Mouse (Mus musculus): ENCODE measurements around the gene Sp140. TPM values are rescaled to one million over a fixed set of nuclear protein-coding genes. Genes with fewer than 3 reads are reported as not detected.
"Not testable (repeated sequence)": the region's sequence is repeated elsewhere in the genome, so short reads cannot be mapped to it uniquely, and the experiment has no call there.

Gene Sp140
- total RNA-seq (2021), result under 1 TPM; 0.43 to 0.77 TPM

- not testable (repeated sequence) for DNase-seq
Measured at GRCm38 (mm10) chr1:85600078-85600477, at the start of gene Sp140. Gene Sp140, plus strand, starts transcription at chr1:85600378.

DNA sequence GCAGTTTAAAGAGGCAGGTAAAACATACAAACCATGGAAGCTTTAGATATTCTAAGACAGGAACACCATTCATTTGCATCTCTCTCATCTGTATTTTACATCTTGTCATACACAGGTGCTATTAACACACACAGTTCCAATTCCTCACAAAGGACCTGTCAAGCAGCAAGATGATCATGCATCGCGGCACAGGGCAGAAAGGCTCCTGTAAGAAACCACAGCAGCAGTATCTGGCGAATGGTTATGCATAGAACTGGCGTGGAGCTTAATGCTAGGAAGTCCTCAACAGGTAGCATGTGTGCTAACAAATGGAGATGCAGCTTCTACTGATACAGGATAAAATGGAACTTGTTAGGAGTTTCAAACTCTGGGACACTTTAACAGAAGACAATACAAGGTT, 44.9 kb upstream of the Sp140 start:
- not testable (repeated sequence) for DNase-seq

- not testable (repeated sequence) for DNase-seq
Measured at GRCm38 (mm10) chr1:85573554-85573953, 26.6 kb upstream of the Sp140 start.

DNA sequence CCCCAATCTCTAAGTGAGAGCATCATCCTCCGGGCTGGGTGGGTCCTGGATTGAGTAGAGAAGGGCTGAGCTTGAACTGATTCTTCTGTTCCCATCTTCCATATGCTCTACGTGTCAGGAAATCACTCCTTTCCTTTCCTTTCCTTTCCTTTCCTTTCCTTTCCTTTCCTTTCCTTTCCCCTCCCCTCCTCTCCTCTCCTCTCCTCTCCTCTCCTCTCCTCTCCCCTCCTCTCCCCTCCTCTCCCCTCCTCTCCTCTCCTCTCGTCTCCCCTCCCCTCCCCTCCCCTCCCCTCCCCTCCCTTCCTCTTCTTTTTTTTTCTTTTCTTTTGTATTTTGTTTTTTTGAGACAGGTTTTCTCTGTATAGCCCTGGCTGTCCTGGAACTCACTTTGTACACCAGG, 24.8 kb upstream of the Sp140 start, which contains the start of gene G530012D18Rik:
TSS of gene G530012D18Rik (plus strand) at position 301 of the 400 bp plus-strand sequence.
- DNase-seq, result not testable (repeated sequence)

GRCm38 (mm10) chr1:85578372-85579010, 21.7 kb upstream of the Sp140 start:
- DNase-seq, result not testable (repeated sequence)

DNA sequence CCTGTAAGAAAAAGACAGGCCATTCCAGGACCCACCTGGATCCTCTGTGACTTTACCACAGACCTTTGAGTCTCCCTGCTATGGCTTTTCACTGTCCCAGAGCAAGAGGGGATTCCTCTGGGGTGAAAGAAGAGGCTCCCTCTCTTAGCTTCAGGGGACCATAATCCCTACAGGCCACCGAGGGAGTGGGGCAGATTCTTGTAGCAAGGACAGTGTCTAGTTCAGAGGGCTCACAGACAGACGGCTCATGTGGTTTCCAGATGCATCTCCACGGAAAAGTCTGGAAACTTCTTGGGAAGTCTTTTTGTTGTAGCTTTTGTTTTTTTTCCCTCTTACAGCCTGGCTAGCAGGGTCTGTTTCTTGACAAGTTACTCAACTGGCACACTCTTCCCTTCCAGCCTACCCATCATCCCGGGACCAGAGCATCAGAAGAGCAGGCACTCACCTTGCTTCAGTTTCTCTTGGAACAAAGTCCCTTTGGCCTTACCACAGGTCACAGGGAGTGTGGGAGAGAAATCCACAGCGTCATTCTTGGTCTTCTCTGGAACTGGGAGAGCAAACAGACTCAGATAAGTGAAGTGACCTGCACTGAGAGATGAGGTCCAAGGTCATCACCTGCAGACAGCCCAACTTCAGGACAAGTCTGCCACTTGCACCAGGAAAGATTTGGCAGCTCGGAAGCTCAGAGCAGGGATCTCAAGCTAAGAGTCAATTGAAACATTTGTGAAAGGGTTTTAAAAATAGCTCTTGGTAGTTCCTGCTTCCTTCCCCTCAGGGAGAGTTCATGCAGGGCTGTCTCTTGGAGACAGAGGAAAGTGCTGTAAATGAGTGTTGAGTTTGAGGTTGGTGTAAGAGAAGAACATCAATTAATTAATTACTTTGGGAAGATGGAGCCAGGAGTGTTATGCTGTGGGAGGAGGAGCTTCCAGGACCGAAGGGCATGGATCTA, 20.7 kb upstream of the Sp140 start:
- not testable (repeated sequence) for DNase-seq

- DNase-seq, result not testable (repeated sequence)
Measured at GRCm38 (mm10) chr1:85580148-85580534, 20.0 kb upstream of the Sp140 start.

- not testable (repeated sequence) for DNase-seq
Measured at GRCm38 (mm10) chr1:85580578-85580977, 19.6 kb upstream of the Sp140 start.

- not testable (repeated sequence) for DNase-seq
Measured at GRCm38 (mm10) chr1:85581518-85581917, 18.7 kb upstream of the Sp140 start.

DNA sequence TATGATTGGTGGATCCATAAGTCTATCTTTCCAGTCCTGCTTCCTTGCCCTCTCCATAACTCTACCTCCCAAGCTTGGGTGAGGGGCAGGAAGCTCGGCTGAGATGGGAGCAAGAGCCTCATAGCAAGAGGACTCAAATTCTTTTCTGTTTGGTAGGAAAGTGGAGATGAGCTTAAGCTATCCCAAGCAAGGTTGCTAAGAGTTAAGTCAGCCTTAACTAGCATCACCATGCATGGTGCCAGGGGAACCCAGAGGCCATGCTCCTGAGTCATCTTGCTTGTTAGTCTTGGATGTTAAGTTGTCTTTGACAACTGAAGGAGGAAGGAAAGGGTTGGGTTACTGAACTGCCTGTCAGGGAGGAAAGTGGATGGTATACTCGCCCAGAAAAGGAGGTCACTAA, 11.5 kb upstream of the Sp140 start:
- DNase-seq, result not testable (repeated sequence)

GRCm38 (mm10) chr1:85592526-85592925, 7.7 kb upstream of the Sp140 start:
- not testable (repeated sequence) for DNase-seq

DNA sequence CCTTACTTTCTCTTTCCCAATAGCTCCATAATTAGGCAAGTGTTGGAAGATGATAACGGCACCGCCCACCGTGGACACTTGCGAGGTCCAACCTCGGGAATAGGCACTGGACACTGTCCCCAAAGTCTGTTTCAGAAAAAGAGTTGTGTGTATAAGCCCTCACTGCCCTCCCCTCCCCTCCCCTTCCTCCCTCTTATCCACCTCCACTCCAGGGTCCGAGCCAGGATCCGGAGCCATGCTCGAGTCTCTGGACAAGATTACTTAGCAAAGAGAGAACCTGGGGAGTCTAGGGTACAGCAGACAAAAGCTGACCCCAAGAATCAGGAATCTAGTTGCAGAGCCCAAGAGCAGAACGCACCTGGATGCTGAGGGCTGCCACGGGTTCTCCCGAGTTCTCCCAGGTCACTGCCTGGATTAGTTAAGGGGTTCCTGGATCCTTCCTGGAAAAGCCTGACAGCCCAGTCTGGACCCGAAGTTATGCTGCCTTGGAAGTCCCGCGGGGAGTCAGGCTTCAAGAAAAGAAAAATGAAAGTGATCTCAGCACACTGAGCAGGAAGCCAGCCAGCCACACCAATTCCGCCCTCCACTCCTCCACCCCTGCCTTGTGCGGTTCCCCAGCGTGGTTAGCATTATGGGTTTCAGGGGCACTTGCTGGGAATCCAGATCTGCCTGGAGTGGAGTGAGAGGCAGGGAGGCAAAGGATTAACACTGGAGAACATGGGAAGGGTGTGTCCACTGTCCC, 1.7 kb upstream of the Sp140 start, which contains the start of gene Sp110:
TSS of gene Sp110 (minus strand) at position 547 of the 742 bp plus-strand sequence.
- not testable (repeated sequence) for DNase-seq

DNA sequence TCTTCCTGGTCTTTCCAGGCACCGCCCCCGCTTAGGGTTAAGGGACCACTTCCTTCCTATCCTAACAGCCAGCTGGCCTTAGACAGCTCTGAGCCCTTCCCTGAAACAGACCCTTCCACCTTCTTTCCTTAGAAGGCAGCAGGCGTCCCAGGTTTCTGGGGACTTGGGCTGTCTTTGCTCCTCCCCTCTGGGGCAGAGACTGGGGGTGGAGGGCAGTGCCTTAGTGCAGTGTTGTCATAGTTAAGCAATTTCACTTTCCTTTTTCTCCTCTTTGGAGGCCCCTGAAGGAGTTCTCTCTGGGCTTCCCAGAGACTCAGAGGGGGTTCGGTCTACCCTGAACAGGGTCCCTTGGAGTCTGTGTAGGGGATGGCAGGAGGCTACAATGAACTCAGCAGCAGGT, 616 bp downstream of the Sp140 start:
- DNase-seq, result not testable (repeated sequence)

GRCm38 (mm10) chr1:85604341-85604740, 4.2 kb downstream of the Sp140 start:
- not testable (repeated sequence) for DNase-seq

DNA sequence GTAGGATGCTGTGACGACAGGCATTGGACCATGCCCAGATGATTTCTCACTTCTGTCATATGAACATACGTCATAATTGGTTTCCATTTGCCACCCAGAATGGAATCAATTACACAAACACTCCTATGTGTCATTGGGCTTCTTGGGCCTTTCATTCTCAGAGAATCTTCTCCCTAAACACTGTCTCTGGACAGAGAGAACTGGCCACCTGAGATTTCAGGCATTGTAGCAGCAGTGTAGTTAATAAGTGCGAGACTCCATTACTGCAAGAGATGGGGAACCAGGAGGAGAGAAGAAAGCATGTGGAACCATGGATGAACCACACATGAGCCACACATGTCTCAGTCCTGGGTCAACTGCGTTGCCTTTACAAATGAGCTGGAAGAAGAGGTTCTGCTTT, 8.2 kb downstream of the Sp140 start:
- not testable (repeated sequence) for DNase-seq

DNA sequence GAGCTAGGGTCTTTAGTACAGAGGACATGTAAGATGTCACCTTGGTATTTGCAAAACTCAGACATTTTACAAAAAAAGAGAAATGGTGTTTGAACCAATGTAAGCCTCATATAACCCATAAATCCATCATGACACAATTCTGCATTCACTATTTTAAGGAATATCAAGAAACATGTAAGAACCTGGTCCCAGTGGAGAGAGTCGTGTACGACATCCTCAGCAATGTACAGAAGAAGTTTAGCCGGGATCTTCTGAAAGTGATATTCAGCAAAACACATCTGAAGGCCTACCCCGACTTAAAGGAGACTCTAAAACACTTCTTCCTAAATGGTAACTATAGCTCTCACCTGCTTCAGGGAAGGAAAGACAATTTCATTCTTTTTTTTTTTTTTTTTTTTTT, 10.4 kb downstream of the Sp140 start:
- not testable (repeated sequence) for DNase-seq

GRCm38 (mm10) chr1:85615096-85615495, 14.9 kb downstream of the Sp140 start:
- not testable (repeated sequence) for DNase-seq

DNA sequence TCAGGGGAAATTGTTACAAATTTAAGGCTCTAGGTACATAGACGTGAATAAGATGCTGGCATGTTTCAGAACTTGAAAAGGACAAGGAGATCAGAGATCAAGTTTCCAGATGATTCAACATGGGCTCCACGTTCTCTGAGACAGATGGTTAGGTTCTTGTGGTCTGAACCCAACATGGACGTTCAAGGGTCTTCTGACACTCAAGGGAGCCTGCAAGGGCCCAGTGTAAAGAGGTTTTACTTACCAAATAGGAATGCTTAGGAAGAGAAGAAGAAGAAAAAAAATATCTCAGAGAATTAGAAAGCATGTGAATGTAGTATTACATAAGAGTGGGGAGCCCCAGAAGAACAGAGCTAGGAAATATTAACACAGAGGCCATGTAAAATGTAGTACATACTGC, 15.6 kb downstream of the Sp140 start:
- not testable (repeated sequence) for DNase-seq

GRCm38 (mm10) chr1:85617161-85617560, 17.0 kb downstream of the Sp140 start:
- DNase-seq, result not testable (repeated sequence)

DNA sequence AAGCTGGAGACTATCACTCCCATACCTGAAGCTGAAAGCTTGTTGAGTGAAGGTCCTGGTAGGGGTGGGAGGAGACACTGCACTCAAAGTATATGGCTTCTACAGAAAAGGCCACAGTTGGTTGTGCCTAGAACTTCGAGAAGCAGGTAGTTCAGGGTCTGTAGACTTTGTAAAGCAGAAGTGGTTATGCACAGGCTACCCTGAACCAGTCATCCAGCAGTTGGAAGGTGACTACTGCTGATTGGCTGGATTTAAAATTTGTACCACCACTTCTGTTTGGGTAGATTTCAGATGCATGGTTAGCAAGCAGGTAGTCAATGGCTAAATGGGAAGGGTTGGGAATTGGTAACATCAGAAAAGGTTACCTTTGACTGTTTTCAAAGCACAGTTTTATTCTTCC, 18.5 kb downstream of the Sp140 start:
- DNase-seq, result not testable (repeated sequence)

- not testable (repeated sequence) for DNase-seq
Measured at GRCm38 (mm10) chr1:85636936-85637335, 36.8 kb downstream of the Sp140 start.

- DNase-seq, result not testable (repeated sequence)
Measured at GRCm38 (mm10) chr1:85638144-85638543, 38.0 kb downstream of the Sp140 start.
